Mouse (Mus musculus) midbrain, embryonic 11.5 days (tissue): ENCODE measurements around the gene BC004004. TPM values are rescaled to one million over a fixed set of nuclear protein-coding genes. Genes with fewer than 3 reads are reported as not detected.

ENCODE experiments used
- ATAC-seq: fragments of 200-750 bp; cut with Nextera tagmentation; 2 replicates; pipeline ENCODE4 v1.8.0; 2017; ENCODE audit warnings: moderate TSS enrichment, moderate library complexity; ENCODE audit not compliant: low FRiP score
- DNase-seq: peaks from one replicate; pipeline ENCODE4 v3.0.0; 2015; ENCODE audit warnings: low spot score; ENCODE audit errors: missing footprints
- H3K27ac ChIP-seq: fragments of 300-500 bp; sonication (generic); 2 replicates; pipeline ENCODE4 v1.5.1; 2014; ENCODE audit warnings: low read depth, low read length
- H3K27me3 ChIP-seq: fragments of 300-500 bp; sonication (generic); 2 replicates; pipeline ENCODE4 v1.6.1; 2014; ENCODE audit warnings: mild to moderate bottlenecking, low read length, moderate library complexity, mixed read lengths; ENCODE audit not compliant: control insufficient read depth, insufficient read depth
- H3K36me3 ChIP-seq: fragments of 300-500 bp; sonication (generic); 2 replicates; pipeline ENCODE4 v1.6.1; 2014; ENCODE audit warnings: mild to moderate bottlenecking, low read length, moderate library complexity, mixed read lengths; ENCODE audit not compliant: control insufficient read depth, insufficient read depth
- H3K4me1 ChIP-seq: fragments of 300-500 bp; sonication (generic); 2 replicates; pipeline ENCODE4 v1.6.1; 2014; ENCODE audit warnings: low read length; ENCODE audit not compliant: control insufficient read depth, insufficient read depth
- H3K4me2 ChIP-seq: fragments of 300-500 bp; sonication (generic); 2 replicates; pipeline ENCODE4 v1.6.1; 2014; ENCODE audit warnings: mild to moderate bottlenecking, moderate library complexity
- H3K4me3 ChIP-seq: fragments of 300-500 bp; sonication (generic); 2 replicates; pipeline ENCODE4 v1.5.1; 2014; ENCODE audit warnings: low read depth, low read length
- H3K9ac ChIP-seq: fragments of 300-500 bp; sonication (generic); 2 replicates; pipeline ENCODE4 v1.6.1; 2014; ENCODE audit warnings: low read length
- H3K9me3 ChIP-seq: fragments of 300-500 bp; sonication (generic); 2 replicates; pipeline ENCODE4 v1.6.1; 2016; ENCODE audit warnings: low read length; ENCODE audit not compliant: control insufficient read depth
- WGBS: fragments of 180-500 bp; shearing (Covaris S2); extraction: QIAGEN DNeasy Blood & Tissue Kit; methylation state at CpG from one replicate; pipeline ENCODE4 v1.1.7; 2014; 5-methylcytosine and 5-hydroxymethylcytosine counted together
- polyA plus RNA-seq: library from polyadenylated mRNA; unstranded; fragments of >200 nt; fragmentation: Nextera tagmentation; extraction: Ambion mirVana; gene quantifications from 2 replicates; pipeline ENCODE4 v1.2.1, GENCODE M21; 2014

BC004004 gene
- polyA plus RNA-seq, 1 experiment from 2014 or later, result 68.4 TPM

DNA sequence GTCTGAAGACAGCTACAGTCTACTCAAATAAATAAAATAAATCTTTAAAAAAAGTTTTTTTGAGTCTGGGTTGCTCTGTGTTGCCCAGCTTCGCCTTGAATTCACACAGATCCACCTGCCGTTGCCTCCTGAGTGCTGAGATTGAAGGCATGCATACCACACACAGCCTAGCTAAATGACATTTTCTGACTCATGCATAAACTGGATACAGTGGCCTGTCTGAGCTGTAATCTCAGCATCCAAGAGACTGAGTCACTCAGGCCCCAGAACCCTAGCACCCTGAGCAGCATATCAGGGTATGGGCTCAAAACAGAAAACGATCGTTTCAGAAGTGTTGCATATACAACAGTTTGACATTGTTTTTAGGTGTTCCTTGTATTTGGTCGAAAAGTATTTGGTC, 13.0 kb downstream of the BC004004 start:
- Histone ChIP-seq H3K9me3 (no peaks in the 10 kb centered on the region), H3K4me1 (peaks cover 4% of the 10 kb centered on the region; the same call in 1 of the 2 replicates), H3K27me3 (no peaks in the 10 kb centered on the region), H3K27ac (no peak overlapping the region), H3K4me3 (no peak overlapping the region), H3K9ac (no peak overlapping the region), H3K4me2 (no peak overlapping the region), H3K36me3 (no peaks in the 10 kb centered on the region)
- DNase-seq (no peak), ATAC-seq (no peak)
- 88% methylated on average over 5 of the region's 5 CpGs for WGBS

GRCm38 (mm10) chr17:29282216-29282952, 13.8 kb downstream of the BC004004 start:
- Histone ChIP-seq H3K4me2 (no peak overlapping the region), H3K9me3 (no peaks in the 10 kb centered on the region), H3K4me3 (no peak overlapping the region), H3K27me3 (no peaks in the 10 kb centered on the region), H3K9ac (no peak overlapping the region; the same call in 1 of the 2 replicates), H3K27ac (no peak overlapping the region; the same call in 1 of the 2 replicates), H3K36me3 (no peaks in the 10 kb centered on the region), H3K4me1 (peaks cover 4% of the 10 kb centered on the region; the same call in 1 of the 2 replicates)
- 63% methylated on average over 21 of the region's 21 CpGs for WGBS
- DNase-seq, result no peak
- ATAC-seq, result no peak

- Histone ChIP-seq H3K27me3 (no peaks in the 10 kb centered on the region), H3K9ac (no peak overlapping the region), H3K4me2 (no peak overlapping the region), H3K4me1 (no peaks in the 10 kb centered on the region), H3K36me3 (no peaks in the 10 kb centered on the region), H3K27ac (no peak overlapping the region), H3K4me3 (no peak overlapping the region), H3K9me3 (no peaks in the 10 kb centered on the region)
- ATAC-seq, result no peak
- DNase-seq, result no peak
- WGBS, result 92% methylated on average over 7 of the region's 7 CpGs
These were observed 23.2 kb downstream of the BC004004 start for GRCm38 (mm10) chr17:29291793-29292192.

DNA sequence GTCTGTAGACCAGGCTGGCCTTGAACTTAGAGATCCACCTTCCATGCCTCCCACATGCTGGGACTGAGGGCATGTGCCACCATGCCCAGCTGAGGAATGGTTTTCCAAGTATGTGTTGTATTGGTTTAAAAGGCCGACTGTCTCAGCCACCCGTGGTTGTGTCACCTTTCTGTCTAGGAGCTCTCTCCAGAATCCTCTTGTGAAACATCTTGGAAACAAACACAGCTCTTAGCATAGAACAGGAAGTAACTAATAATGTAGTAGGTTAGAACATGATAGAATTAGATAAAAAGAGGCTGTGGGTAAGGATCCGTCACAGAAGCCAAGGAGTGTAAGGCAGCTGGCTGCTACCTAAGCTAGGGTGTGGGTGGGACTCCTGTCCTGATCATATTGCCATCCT, 24.4 kb downstream of the BC004004 start:
- WGBS, result 85% methylated on average over 3 of the region's 3 CpGs
- no peak for ATAC-seq
- no peaks in the 10 kb centered on the region for H3K36me3 ChIP-seq
- no peaks in the 10 kb centered on the region for H3K27me3 ChIP-seq
- DNase-seq, result no peak
- H3K9ac ChIP-seq, result no peak overlapping the region
- no peak overlapping the region for H3K4me2 ChIP-seq
- no peaks in the 10 kb centered on the region for H3K4me1 ChIP-seq
- no peak overlapping the region for H3K27ac ChIP-seq
- H3K4me3 ChIP-seq, result no peak overlapping the region
- H3K9me3 ChIP-seq, result no peaks in the 10 kb centered on the region

DNA sequence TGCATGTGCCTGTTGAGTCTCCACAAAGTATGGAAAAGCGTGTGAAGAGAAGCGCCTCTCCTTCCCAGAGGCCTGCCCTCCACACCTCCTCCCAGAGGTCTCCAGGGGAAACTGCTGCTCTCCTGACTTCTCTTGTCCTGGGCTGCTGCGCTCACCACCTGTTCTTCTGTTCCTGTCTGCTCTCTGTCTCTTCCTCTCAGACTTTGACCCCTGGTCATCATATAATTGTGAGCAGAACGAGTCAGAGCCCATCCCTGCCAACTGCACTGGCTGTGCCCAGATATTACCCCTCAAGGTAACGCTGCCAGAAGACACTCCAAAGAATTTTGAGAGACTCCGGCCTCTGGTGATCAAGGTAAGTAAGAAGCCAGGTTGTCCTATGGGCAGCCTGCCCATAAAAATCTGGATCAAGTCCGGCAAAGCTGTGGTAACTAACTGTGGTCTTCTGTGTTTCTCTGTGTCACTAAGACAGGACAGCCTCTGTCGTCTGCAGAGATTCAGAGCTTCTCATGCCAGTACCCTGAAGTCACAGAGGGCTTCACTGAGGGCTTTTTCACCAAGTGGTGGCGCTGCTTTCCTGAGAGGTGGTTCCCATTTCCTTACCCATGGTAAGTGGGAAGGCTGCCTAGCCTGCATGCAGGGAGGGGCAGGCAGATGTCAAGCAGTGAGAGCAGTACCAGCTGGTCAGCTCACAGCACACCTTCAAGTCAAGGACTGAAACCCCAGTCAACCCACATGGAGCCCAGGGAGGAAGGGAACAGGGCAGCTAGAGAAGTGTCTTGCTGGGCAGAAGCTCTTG, 25.4 kb downstream of the BC004004 start:
- Histone ChIP-seq H3K9me3 (no peaks in the 10 kb centered on the region), H3K4me2 (no peak overlapping the region)
- 84% methylated on average over 9 of the region's 9 CpGs for WGBS

GRCm38 (mm10) chr17:29295835-29296234, 27.2 kb downstream of the BC004004 start:
- 77% methylated on average over 5 of the region's 5 CpGs for WGBS
- Histone ChIP-seq H3K4me1 (no peaks in the 10 kb centered on the region), H3K27me3 (no peaks in the 10 kb centered on the region), H3K27ac (no peak overlapping the region), H3K36me3 (peaks cover 15% of the 10 kb centered on the region; the same call in 1 of the 2 replicates), H3K4me3 (no peak overlapping the region), H3K9me3 (no peaks in the 10 kb centered on the region), H3K9ac (no peak overlapping the region), H3K4me2 (no peak overlapping the region)
- DNase-seq, result no peak
- ATAC-seq, result no peak

More for the DNA sequence above, 25.4 kb downstream of the BC004004 start:
- no peak overlapping the region for H3K9ac ChIP-seq
- H3K27ac ChIP-seq, result no peak overlapping the region
- no peaks in the 10 kb centered on the region for H3K4me1 ChIP-seq
- no peaks in the 10 kb centered on the region for H3K27me3 ChIP-seq
- H3K4me3 ChIP-seq, result no peak overlapping the region
- no peak for DNase-seq
- no peak for ATAC-seq
- peaks cover 5% of the 10 kb centered on the region; the same call in 1 of the 2 replicates for H3K36me3 ChIP-seq

DNA sequence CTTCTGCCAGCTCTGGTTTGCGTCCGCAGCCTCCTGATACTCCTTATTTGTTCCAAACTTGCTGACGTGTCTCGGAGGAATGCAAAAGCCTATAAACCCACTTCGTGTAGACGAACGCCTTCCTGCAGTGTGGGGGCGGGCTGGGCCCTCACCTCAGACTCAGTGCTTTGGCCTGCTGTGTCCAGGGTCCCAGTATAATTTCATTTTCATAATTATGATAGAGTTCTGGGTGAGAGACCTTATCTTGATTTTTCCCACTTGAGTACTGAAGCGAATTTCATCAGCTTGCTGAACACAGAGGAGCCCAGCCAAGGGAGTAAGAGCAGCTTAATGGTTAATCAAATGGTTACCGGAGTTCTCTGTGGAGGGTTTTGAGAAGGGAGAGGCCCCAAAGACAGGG, 28.7 kb downstream of the BC004004 start:
- 87% methylated on average over 10 of the region's 10 CpGs for WGBS
- no peak overlapping the region for H3K4me3 ChIP-seq

GRCm38 (mm10) chr17:29297813-29298212, 29.2 kb downstream of the BC004004 start:
- Histone ChIP-seq H3K4me2 (no peak overlapping the region), H3K4me3 (no peak overlapping the region), H3K27ac (no peak overlapping the region), H3K4me1 (no peaks in the 10 kb centered on the region), H3K9ac (no peak overlapping the region), H3K27me3 (no peaks in the 10 kb centered on the region), H3K9me3 (no peaks in the 10 kb centered on the region), H3K36me3 (peaks cover 27% of the 10 kb centered on the region; the same call in 1 of the 2 replicates)
- 89% methylated on average over 6 of the region's 6 CpGs for WGBS
- DNase-seq (no peak), ATAC-seq (no peak)

More for the DNA sequence above, 28.7 kb downstream of the BC004004 start:
- Histone ChIP-seq H3K27ac (no peak overlapping the region), H3K4me1 (no peaks in the 10 kb centered on the region), H3K36me3 (peaks cover 27% of the 10 kb centered on the region; the same call in 1 of the 2 replicates), H3K9me3 (no peaks in the 10 kb centered on the region), H3K27me3 (no peaks in the 10 kb centered on the region), H3K9ac (no peak overlapping the region), H3K4me2 (no peak overlapping the region)
- ATAC-seq (no peak), DNase-seq (no peak)

- no peak for DNase-seq
- H3K9ac ChIP-seq, result no peak overlapping the region
- ATAC-seq, result no peak
- 93% methylated on average over 4 of the region's 4 CpGs for WGBS
- H3K36me3 ChIP-seq, result peaks cover 27% of the 10 kb centered on the region; the same call in 1 of the 2 replicates
- H3K27me3 ChIP-seq, result no peaks in the 10 kb centered on the region
- H3K27ac ChIP-seq, result no peak overlapping the region
- H3K4me2 ChIP-seq, result no peak overlapping the region
- H3K4me1 ChIP-seq, result no peaks in the 10 kb centered on the region
- no peaks in the 10 kb centered on the region for H3K9me3 ChIP-seq
- H3K4me3 ChIP-seq, result no peak overlapping the region
These were observed 30.7 kb downstream of the BC004004 start for GRCm38 (mm10) chr17:29299282-29299681.
